Mouse (Mus musculus) hematopoietic stem cell, adult 5-6 weeks (primary cell): ENCODE data around the gene Stk24. TPM values are rescaled to one million over a fixed set of nuclear protein-coding genes. Genes with fewer than 3 reads are reported as not detected.
A peak's percentile ranks its signal among the peaks of the same experiment; 100 is the strongest.

Source experiments
- ATAC-seq, 2 experiments: fragments of 125-278 bp in 1 of 2; replicated peaks in 1 of 2; 2 replicates each; pipeline ENCODE4 v1.8.0; 2016 to 2017; ENCODE audit warnings: inconsistent platforms in 2 of 2, mild to moderate bottlenecking in 2 of 2, moderate number of reproducible peaks in 2 of 2, low read depth in 1 of 2, moderate TSS enrichment in 1 of 2; ENCODE audit not compliant: low FRiP score in 2 of 2, poor library complexity in 2 of 2, severe bottlenecking in 2 of 2, insufficient read depth in 1 of 2, low TSS enrichment in 1 of 2
- total RNA-seq: library from RNA; stranded (forward); fragments of 172-1452, 232-1000 nt; gene quantifications from 2 replicates; pipeline ENCODE4 v1.2.3, GENCODE M21; 2017

Gene Stk24
- total RNA-seq, 1 experiment from 2014 or later = 102 TPM

- ATAC-seq = peak; percentile 22 to 24; a peak in 2 of 4 replicates
Observed at GRCm38 (mm10) chr14:121262606-121263005, 117.2 kb downstream of the Stk24 start.

- peak in 1 of 2 experiments; percentile 38; a peak in 1 of 4 replicates for ATAC-seq
Observed at GRCm38 (mm10) chr14:121261229-121261879, 118.5 kb downstream of the Stk24 start.

- ATAC-seq = 0 out of 4 replicates have a peak, but pooled peaks have one; percentile 39 to 44
Observed at GRCm38 (mm10) chr14:121259789-121260188, 120.0 kb downstream of the Stk24 start.

GRCm38 (mm10) chr14:121259332-121259731 is 120.5 kb downstream of the Stk24 start:
- ATAC-seq = no peak

GRCm38 (mm10) chr14:121256896-121257295 is 122.9 kb downstream of the Stk24 start:
- ATAC-seq = no peak

GRCm38 (mm10) chr14:121255469-121255868 is 124.3 kb downstream of the Stk24 start:
- no peak for ATAC-seq

- no peak for ATAC-seq
Observed at GRCm38 (mm10) chr14:121254869-121255268, 124.9 kb downstream of the Stk24 start.

GRCm38 (mm10) chr14:121252542-121252941 is 127.3 kb downstream of the Stk24 start:
- ATAC-seq = 0 out of 4 replicates have a peak, but pooled peaks of 1 of the 2 experiments have one; percentile 2

GRCm38 (mm10) chr14:121251708-121252107 is 128.1 kb downstream of the Stk24 start:
- no peak for ATAC-seq

GRCm38 (mm10) chr14:121251099-121251498 is 128.7 kb downstream of the Stk24 start:
- no peak for ATAC-seq

GRCm38 (mm10) chr14:121248346-121248745 is 131.5 kb downstream of the Stk24 start:
- no peak for ATAC-seq

GRCm38 (mm10) chr14:121247287-121247686 is 132.5 kb downstream of the Stk24 start:
- ATAC-seq = no peak

- ATAC-seq = no peak
Observed at GRCm38 (mm10) chr14:121246048-121246731, 133.6 kb downstream of the Stk24 start.

GRCm38 (mm10) chr14:121244104-121244503 is 135.7 kb downstream of the Stk24 start:
- ATAC-seq = no peak

GRCm38 (mm10) chr14:121239386-121239785 is 140.4 kb downstream of the Stk24 start:
- no peak for ATAC-seq

GRCm38 (mm10) chr14:121238727-121239126 is 141.1 kb downstream of the Stk24 start:
- no peak for ATAC-seq

- ATAC-seq = no peak
Observed at GRCm38 (mm10) chr14:121236736-121237135, 143.1 kb downstream of the Stk24 start.
